Mouse (Mus musculus): Measurements from ENCODE around the gene Kif7.

Gene Kif7

GRCm38 (mm10) chr7:79721386-79721977 lies 6.0 kb upstream of the Kif7 start:
- peak in 1 of 2 experiments; percentile 31 for DNase-seq (ENCODE audit: low spot score in 2 of 2)

DNA sequence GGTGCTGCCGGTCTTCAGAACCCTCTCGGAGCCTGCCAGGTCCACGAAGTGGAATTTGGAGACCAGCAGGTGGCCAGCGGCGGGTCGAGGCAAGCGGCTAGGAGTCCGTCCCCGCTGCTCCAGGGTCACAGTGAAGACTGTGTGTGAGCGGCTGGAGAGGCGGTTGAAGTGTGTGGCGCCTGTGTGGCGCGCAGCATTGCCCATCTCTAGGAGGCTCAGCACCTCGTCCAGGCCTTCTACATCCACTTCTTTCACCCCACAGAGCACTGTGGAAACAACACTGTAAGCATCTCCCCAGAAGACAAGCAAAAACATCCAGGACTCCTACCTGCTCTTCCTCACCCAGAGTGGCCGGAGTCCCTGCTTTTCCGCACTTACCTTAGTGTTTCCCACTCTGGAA lies 4.7 kb downstream of the Kif7 start:
- no peak for DNase-seq (ENCODE audit: low spot score in 2 of 2)

DNA sequence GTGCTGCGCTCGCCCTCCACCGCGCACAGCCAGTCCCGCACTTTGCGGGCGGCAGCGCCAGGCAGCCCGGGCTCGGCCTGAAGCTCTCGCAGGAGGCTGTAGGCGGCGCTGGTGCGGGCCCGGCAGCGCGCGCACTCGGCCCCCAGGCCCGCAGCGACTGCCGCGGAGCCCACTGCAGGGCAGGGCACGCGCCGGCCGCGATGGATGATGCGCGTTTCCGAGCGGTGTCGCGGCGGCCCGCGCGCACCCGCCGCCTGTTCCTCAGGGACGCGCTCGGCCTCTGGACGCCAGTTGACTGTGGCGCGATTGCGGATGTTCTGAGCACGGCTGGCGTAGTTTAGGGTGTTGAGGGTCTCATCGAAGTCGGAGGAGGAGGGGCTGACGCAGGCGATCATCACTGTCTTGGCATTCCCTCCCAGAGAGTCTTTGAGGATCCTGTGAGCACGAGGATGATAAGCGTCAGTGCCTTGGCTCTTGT lies 5.4 kb downstream of the Kif7 start:
- DNase-seq (ENCODE audit: low spot score in 2 of 2) = peak; percentile 46 to 69

GRCm38 (mm10) chr7:79705210-79705609 lies 10.3 kb downstream of the Kif7 start:
- DNase-seq (ENCODE audit: low spot score in 2 of 2) = no peak

DNA sequence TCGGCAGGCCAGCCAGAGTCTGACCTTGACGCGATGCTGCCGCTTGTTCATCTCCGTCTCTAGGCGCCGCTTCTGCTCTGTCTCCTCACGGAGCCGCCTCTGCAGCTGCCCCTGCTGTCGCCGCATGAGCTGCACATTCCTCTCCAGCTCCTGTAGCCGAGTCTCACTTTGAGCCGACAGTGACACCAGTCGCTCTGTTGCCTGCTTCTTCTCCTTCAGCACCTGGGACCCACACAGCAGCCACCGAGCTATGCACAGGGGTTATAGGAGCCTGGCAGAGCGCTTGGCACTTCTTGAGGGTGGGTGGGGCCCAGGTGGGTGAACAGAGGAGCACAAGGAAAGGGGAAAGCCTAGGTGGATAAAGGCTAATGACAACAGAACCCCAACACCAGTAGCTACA lies 12.8 kb downstream of the Kif7 start:
- DNase-seq (ENCODE audit: low spot score in 2 of 2) = no peak

- no peak for DNase-seq (ENCODE audit: low spot score in 2 of 2)
Observed at GRCm38 (mm10) chr7:79696495-79696894, 19.0 kb downstream of the Kif7 start.

- no peak for DNase-seq (ENCODE audit: low spot score in 2 of 2)
Observed at GRCm38 (mm10) chr7:79680231-79680630, 35.3 kb downstream of the Kif7 start.

DNA sequence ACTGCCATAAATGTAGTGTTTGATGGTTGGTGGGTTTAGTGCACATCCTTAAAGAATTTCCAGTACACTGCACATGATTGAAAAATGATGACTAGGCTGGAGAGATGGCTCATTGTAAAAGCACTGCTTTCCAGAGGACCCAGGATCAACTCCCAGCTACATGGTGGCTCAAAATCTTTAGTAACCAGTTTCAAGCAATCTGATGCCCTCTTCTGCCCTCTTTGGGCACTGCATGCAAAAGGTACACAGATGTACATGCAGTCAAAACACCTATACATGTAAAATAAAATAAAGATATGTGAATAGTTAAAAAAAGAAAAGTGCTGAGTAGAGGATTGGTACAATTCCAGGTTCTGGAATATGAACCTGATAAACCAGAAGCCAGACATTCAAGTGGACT lies 36.3 kb downstream of the Kif7 start:
- DNase-seq (ENCODE audit: low spot score in 2 of 2) = no peak

- DNase-seq (ENCODE audit: low spot score in 2 of 2) = no peak
Observed at GRCm38 (mm10) chr7:79670900-79671604, 44.5 kb downstream of the Kif7 start.

DNA sequence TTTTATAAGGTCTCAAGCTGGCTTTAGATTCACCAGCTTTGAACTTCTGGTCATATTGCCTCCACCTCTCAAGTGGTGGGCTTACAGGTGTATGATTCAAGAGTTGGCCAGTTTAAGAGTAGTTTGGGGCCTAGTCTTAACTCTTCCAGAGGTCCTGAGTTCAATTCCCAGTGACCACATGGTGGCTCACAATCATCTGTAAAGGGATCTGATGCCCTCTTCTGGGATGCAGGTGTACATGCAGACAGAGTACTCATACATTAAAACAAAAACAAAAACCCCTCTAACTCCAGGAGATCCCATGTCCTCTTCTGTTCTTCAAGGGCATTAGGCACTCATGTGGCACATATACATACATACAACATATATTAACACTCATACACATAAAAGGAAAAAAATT lies 48.8 kb downstream of the Kif7 start:
- DNase-seq (ENCODE audit: low spot score in 2 of 2) = no peak

- DNase-seq (ENCODE audit: low spot score in 2 of 2) = no peak
Observed at GRCm38 (mm10) chr7:79661253-79661890, 54.1 kb downstream of the Kif7 start.

DNA sequence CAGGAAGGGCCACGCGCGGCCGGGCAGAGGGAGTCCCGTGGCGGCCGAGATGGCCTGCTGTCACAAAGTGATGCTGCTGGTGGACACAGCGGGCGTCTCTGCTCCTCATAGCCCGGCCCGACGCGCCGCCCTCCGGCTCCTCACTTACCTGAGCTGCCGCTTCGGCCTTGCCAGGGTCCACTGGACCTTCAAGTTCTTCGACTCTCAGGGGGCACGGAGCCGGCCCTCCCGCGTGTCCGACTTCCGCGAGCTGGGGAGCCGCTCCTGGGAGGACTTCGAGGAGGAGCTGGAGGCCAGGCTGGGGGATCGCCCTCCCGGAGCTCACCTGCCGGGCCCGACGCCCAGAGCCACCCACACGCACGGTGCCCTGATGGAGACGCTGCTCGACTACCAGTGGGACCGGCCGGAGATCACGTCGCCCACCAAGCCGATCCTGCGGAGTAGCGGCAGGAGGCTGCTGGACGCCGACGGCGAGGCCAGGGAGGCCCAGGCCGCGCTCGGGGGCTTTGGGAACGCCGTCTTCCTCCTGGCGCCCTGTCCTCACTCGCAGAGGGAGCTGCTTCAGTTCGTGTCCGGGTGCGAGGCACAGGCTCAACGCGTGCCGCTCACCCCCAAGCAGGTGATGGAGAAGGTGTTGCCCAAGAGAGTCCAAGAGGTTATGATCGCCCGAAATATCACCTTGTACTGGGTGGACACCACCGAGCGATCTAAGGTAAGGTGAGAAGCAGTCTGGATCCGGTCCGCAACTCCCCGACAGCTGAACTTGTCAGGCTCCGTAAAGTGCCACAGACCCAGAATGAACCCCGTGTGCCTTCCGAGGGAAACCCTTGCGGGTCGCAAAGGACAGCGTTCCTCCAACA lies 55.0 kb downstream of the Kif7 start:
- no peak for DNase-seq (ENCODE audit: low spot score in 2 of 2)

DNA sequence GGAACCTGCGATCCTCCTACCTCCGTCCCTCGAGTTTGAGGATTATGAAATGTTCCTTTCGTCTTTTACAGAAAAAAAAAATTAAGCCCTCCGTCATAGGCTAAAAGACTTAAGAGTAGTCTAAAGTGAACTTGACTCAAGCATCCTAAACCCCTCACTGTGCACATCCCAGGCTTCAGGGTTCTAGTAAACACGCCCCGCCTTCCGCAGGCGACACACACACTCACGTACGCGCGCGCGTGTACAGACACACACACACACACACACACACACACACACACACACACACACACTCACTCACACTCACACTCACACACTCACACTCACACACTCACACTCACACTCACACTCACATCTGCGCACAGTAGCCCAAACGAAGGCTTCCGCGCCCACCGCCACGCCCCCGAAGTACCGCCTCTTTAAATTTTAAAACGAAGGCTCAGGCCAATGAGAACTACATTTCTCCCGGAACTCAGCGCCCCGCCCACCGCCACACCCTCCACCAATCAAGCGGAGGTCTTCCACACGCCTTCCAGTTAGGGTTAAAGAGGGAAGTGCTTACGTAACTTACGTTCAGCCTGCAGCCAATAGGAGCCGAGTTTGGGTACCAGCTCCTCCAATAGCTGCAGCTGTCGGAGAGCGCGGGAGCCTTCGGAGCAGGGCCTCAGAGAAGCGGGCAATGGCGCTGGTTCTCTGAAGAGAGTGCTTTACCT lies 55.8 kb downstream of the Kif7 start, which contains the start of gene Ticrr:
TSS of gene Ticrr (plus strand) at position 619 of the 713 bp plus-strand sequence.
- DNase-seq (ENCODE audit: low spot score in 2 of 2) = peak; percentile 90 to 95

- no peak for DNase-seq (ENCODE audit: low spot score in 2 of 2)
Observed at GRCm38 (mm10) chr7:79654586-79654985, 60.9 kb downstream of the Kif7 start.

- no peak for DNase-seq (ENCODE audit: low spot score in 2 of 2)
Observed at GRCm38 (mm10) chr7:79654185-79654584, 61.3 kb downstream of the Kif7 start.

- DNase-seq (ENCODE audit: low spot score in 2 of 2) = peak; percentile 65 to 76
Observed at GRCm38 (mm10) chr7:79649005-79649404, 66.5 kb downstream of the Kif7 start.
